Mouse (Mus musculus) G1E (cell line): ENCODE results near the gene Parp2.

Experiments
- CTCF ChIP-seq: IDR thresholded peaks from 2 replicates; pipeline ENCODE4 v1.5.1; 2012; ENCODE audit warnings: low read depth, low read length, inconsistent platforms, mixed read lengths
- GATA1 ChIP-seq: IDR thresholded peaks from 2 replicates; pipeline ENCODE4 v1.6.1; 2012; ENCODE audit warnings: borderline replicate concordance, low read length, inconsistent platforms, mixed read lengths
- POLR2AphosphoS5 ChIP-seq: IDR thresholded peaks from 2 replicates; pipeline ENCODE4 v1.6.1; 2012; ENCODE audit warnings: low read depth, low read length, inconsistent platforms; ENCODE audit not compliant: insufficient replicate concordance

- TF ChIP-seq CTCF (peak; percentile 72; the same call in 1 of the 2 replicates), GATA1 (no peak), POLR2AphosphoS5 (no peak)
Measured at GRCm38 (mm10) chr14:50785251-50785637, 22.4 kb upstream of the Parp2 start, which contains the start of gene Ttc5.
